Mouse (Mus musculus): ENCODE measurements at regions not wholly inside any gene's neighbourhood (a gene's known extent, or its start where the extent isn't known, plus 50 kb on each side); places are given as distances from the start of the nearest gene placed in this dataset.

GRCm38 (mm10) chr13:44554686-44555463 lies 174.4 kb upstream of the Jarid2 start:
- Histone ChIP-seq H3K9me3 (replicated peaks; ENCODE audit: control insufficient read depth, low read length) (no peaks in the 10 kb centered on the region), H3K9ac (ENCODE audit: low read length) (no peak overlapping the region), H3K4me3 (ENCODE audit: low read depth, low read length) (no peak overlapping the region), H3K27me3 (replicated peaks; ENCODE audit: control insufficient read depth, insufficient read depth, low read length) (no peaks in the 10 kb centered on the region), H3K36me3 (ENCODE audit: control insufficient read depth, insufficient read depth, low read length) (no peaks in the 10 kb centered on the region), H3K4me1 (ENCODE audit: control insufficient read depth, insufficient read depth, low read length) (no peaks in the 10 kb centered on the region), H3K4me2 (ENCODE audit: low read length) (no peak overlapping the region), H3K27ac (ENCODE audit: low read depth, low read length) (no peak overlapping the region)
- DNase-seq (ENCODE audit: low spot score): no peak
- no peak for ATAC-seq
- 78% methylated on average over 9 of the region's 9 CpGs for WGBS

- Histone ChIP-seq H3K4me2 (ENCODE audit: low read length) (no peak overlapping the region), H3K27ac (ENCODE audit: low read depth, low read length) (no peak overlapping the region), H3K27me3 (replicated peaks; ENCODE audit: control insufficient read depth, insufficient read depth, low read length) (no peaks in the 10 kb centered on the region), H3K36me3 (ENCODE audit: control insufficient read depth, insufficient read depth, low read length) (no peaks in the 10 kb centered on the region), H3K4me1 (ENCODE audit: control insufficient read depth, insufficient read depth, low read length) (no peaks in the 10 kb centered on the region), H3K4me3 (ENCODE audit: low read depth, low read length) (no peak overlapping the region), H3K9me3 (replicated peaks; ENCODE audit: control insufficient read depth, low read length) (no peaks in the 10 kb centered on the region), H3K9ac (ENCODE audit: low read length) (no peak overlapping the region)
- DNase-seq (ENCODE audit: low spot score) (no peak), ATAC-seq (no peak)
- 82% methylated on average over 6 of the region's 6 CpGs for WGBS
These were observed 173.3 kb upstream of the Jarid2 start for GRCm38 (mm10) chr13:44555979-44556378.

GRCm38 (mm10) chr13:44558051-44558450 lies 171.2 kb upstream of the Jarid2 start:
- Histone ChIP-seq H3K27me3 (replicated peaks; ENCODE audit: control insufficient read depth, insufficient read depth, low read length) (no peaks in the 10 kb centered on the region), H3K36me3 (ENCODE audit: control insufficient read depth, insufficient read depth, low read length) (no peaks in the 10 kb centered on the region), H3K9ac (ENCODE audit: low read length) (no peak overlapping the region), H3K9me3 (replicated peaks; ENCODE audit: control insufficient read depth, low read length) (no peaks in the 10 kb centered on the region), H3K4me1 (ENCODE audit: control insufficient read depth, insufficient read depth, low read length) (no peaks in the 10 kb centered on the region), H3K4me2 (ENCODE audit: low read length) (no peak overlapping the region), H3K4me3 (ENCODE audit: low read depth, low read length) (no peak overlapping the region), H3K27ac (ENCODE audit: low read depth, low read length) (no peak overlapping the region)
- no peak for ATAC-seq
- no peak for DNase-seq (ENCODE audit: low spot score)
- 92% methylated on average over 12 of the region's 12 CpGs for WGBS

GRCm38 (mm10) chr13:44558491-44559177 lies 170.6 kb upstream of the Jarid2 start:
- Histone ChIP-seq H3K4me3 (ENCODE audit: low read depth, low read length) (no peak overlapping the region), H3K4me2 (ENCODE audit: low read length) (no peak overlapping the region), H3K27ac (ENCODE audit: low read depth, low read length) (no peak overlapping the region), H3K36me3 (ENCODE audit: control insufficient read depth, insufficient read depth, low read length) (no peaks in the 10 kb centered on the region), H3K4me1 (ENCODE audit: control insufficient read depth, insufficient read depth, low read length) (no peaks in the 10 kb centered on the region), H3K9ac (ENCODE audit: low read length) (no peak overlapping the region), H3K9me3 (replicated peaks; ENCODE audit: control insufficient read depth, low read length) (no peaks in the 10 kb centered on the region), H3K27me3 (replicated peaks; ENCODE audit: control insufficient read depth, insufficient read depth, low read length) (no peaks in the 10 kb centered on the region)
- WGBS: 90% methylated on average over 21 of the region's 21 CpGs
- ATAC-seq (no peak), DNase-seq (ENCODE audit: low spot score) (no peak)

GRCm38 (mm10) chr13:44559178-44559565 lies 170.1 kb upstream of the Jarid2 start:
- H3K27ac ChIP-seq (ENCODE audit: low read depth, low read length): no peak overlapping the region
- no peaks in the 10 kb centered on the region for H3K36me3 ChIP-seq (ENCODE audit: control insufficient read depth, insufficient read depth, low read length)
- no peak overlapping the region for H3K4me2 ChIP-seq (ENCODE audit: low read length)
- no peak overlapping the region for H3K9ac ChIP-seq (ENCODE audit: low read length)
- DNase-seq (ENCODE audit: low spot score) (no peak), ATAC-seq (no peak)
- H3K4me3 ChIP-seq (ENCODE audit: low read depth, low read length): no peak overlapping the region
- 92% methylated on average over 6 of the region's 6 CpGs for WGBS
- H3K27me3 ChIP-seq (replicated peaks; ENCODE audit: control insufficient read depth, insufficient read depth, low read length): no peaks in the 10 kb centered on the region
- H3K4me1 ChIP-seq (ENCODE audit: control insufficient read depth, insufficient read depth, low read length): no peaks in the 10 kb centered on the region
- no peaks in the 10 kb centered on the region for H3K9me3 ChIP-seq (replicated peaks; ENCODE audit: control insufficient read depth, low read length)

DNA sequence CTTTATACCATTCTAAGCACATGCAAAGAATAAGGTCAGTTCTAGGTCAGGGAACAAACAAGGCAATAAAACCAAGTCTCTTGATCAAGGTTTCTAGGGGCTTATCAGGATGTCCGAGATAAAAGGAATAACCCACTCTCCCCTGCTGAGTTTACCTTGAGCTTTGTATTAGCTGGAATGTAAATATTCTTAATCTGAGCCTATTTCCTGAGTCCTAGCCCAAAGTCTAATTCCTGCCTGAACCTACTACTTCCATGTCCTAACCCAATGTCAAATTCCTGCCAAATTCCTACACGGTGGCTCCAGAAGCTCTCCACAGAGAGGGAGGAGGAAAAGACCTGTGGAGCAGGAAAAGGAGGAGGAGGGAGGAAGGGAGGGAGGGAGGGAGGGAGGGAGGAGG lies 169.6 kb upstream of the Jarid2 start:
- no peak for ATAC-seq
- 66% methylated on average over 2 of the region's 2 CpGs for WGBS
- DNase-seq (ENCODE audit: low spot score): no peak
- H3K27me3 ChIP-seq (replicated peaks; ENCODE audit: control insufficient read depth, insufficient read depth, low read length): no peaks in the 10 kb centered on the region
- H3K36me3 ChIP-seq (ENCODE audit: control insufficient read depth, insufficient read depth, low read length): no peaks in the 10 kb centered on the region
- no peak overlapping the region for H3K9ac ChIP-seq (ENCODE audit: low read length)
- H3K27ac ChIP-seq (ENCODE audit: low read depth, low read length): no peak overlapping the region
- no peak overlapping the region for H3K4me3 ChIP-seq (ENCODE audit: low read depth, low read length)
- no peak overlapping the region for H3K4me2 ChIP-seq (ENCODE audit: low read length)
- H3K9me3 ChIP-seq (replicated peaks; ENCODE audit: control insufficient read depth, low read length): no peaks in the 10 kb centered on the region
- H3K4me1 ChIP-seq (ENCODE audit: control insufficient read depth, insufficient read depth, low read length): no peaks in the 10 kb centered on the region

DNA sequence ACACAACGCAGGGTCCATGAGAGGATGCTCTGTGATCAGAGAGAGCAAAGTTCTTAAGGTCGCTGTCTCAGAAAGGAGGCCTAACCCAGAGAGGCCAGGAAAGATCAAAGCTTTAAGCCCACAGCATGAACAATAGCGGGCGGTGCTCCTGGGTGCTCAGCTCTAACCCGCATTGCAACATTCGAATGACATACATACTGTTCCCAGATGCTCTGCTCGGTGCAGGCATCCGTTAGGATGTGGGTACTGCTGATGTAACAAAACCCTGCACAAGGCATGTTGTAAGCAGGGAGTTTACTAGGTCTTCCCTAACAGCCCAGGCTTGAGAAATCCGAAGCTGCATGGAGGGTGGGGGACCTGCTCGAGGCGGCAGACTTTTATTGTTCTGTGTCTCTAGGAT lies 164.6 kb upstream of the Jarid2 start:
- Histone ChIP-seq H3K4me3 (ENCODE audit: low read depth, low read length) (no peak overlapping the region), H3K4me1 (ENCODE audit: control insufficient read depth, insufficient read depth, low read length) (no peaks in the 10 kb centered on the region), H3K27ac (ENCODE audit: low read depth, low read length) (no peak overlapping the region), H3K9me3 (replicated peaks; ENCODE audit: control insufficient read depth, low read length) (no peaks in the 10 kb centered on the region), H3K9ac (ENCODE audit: low read length) (no peak overlapping the region), H3K4me2 (ENCODE audit: low read length) (no peak overlapping the region), H3K36me3 (ENCODE audit: control insufficient read depth, insufficient read depth, low read length) (no peaks in the 10 kb centered on the region), H3K27me3 (replicated peaks; ENCODE audit: control insufficient read depth, insufficient read depth, low read length) (no peaks in the 10 kb centered on the region)
- DNase-seq (ENCODE audit: low spot score): no peak
- ATAC-seq: no peak
- WGBS: 30% methylated on average over 11 of the region's 11 CpGs

- Histone ChIP-seq H3K4me2 (ENCODE audit: low read length) (no peak overlapping the region), H3K27me3 (replicated peaks; ENCODE audit: control insufficient read depth, insufficient read depth, low read length) (no peaks in the 10 kb centered on the region), H3K4me1 (ENCODE audit: control insufficient read depth, insufficient read depth, low read length) (no peaks in the 10 kb centered on the region), H3K9ac (ENCODE audit: low read length) (no peak overlapping the region), H3K4me3 (ENCODE audit: low read depth, low read length) (no peak overlapping the region), H3K9me3 (replicated peaks; ENCODE audit: control insufficient read depth, low read length) (0 out of 2 replicates have a peak, but pooled peaks cover 4% of the 10 kb centered on the region), H3K27ac (ENCODE audit: low read depth, low read length) (no peak overlapping the region), H3K36me3 (ENCODE audit: control insufficient read depth, insufficient read depth, low read length) (no peaks in the 10 kb centered on the region)
- WGBS: 69% methylated on average over 2 of the region's 2 CpGs
- ATAC-seq (no peak), DNase-seq (ENCODE audit: low spot score) (no peak)
These were observed 161.6 kb upstream of the Jarid2 start for GRCm38 (mm10) chr13:44567696-44568095.

DNA sequence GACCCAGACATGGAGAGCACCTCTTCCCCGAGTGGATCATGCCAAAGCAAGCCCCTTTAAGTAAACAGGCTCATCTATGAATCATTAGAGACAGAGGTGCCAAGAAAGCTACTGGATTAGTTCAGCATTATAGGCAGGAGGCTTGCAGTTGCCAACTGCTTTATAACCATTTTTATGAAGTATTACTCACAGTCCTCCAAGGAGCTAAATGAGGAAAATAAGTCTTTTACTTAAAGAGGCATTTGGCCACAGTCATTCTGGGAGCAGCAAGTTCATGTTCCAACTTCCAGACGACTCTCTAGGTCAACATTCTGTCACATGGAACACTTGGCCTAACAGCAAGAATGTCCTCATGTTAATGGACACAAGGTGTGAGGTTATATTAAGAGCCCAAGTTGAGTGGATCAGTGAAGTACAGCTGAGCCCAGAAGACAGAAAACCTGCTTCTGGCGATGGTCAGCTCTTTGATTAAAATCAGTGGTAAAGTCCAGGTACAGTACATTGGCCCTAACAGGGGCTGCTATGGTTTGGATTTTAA lies 160.0 kb upstream of the Jarid2 start:
- H3K4me1 ChIP-seq (ENCODE audit: control insufficient read depth, insufficient read depth, low read length): no peaks in the 10 kb centered on the region
- no peak for DNase-seq (ENCODE audit: low spot score)
- H3K36me3 ChIP-seq (ENCODE audit: control insufficient read depth, insufficient read depth, low read length): no peaks in the 10 kb centered on the region
- ATAC-seq: no peak
- no peaks in the 10 kb centered on the region for H3K27me3 ChIP-seq (replicated peaks; ENCODE audit: control insufficient read depth, insufficient read depth, low read length)
- H3K4me3 ChIP-seq (ENCODE audit: low read depth, low read length): no peak overlapping the region
- no peak overlapping the region for H3K4me2 ChIP-seq (ENCODE audit: low read length)
- H3K9ac ChIP-seq (ENCODE audit: low read length): no peak overlapping the region
- 0 out of 2 replicates have a peak, but pooled peaks cover 4% of the 10 kb centered on the region for H3K9me3 ChIP-seq (replicated peaks; ENCODE audit: control insufficient read depth, low read length)
- WGBS: 85% methylated on average over 3 of the region's 3 CpGs
- no peak overlapping the region for H3K27ac ChIP-seq (ENCODE audit: low read depth, low read length)
